ENCODE assay signal across 7 mouse cellular contexts in genomic region chr13:100730861-100731176, GRCm38 (mm10). TPM values are rescaled to one million over a fixed set of nuclear protein-coding genes. Genes with fewer than 3 reads are reported as not detected.
DNase-seq lines count a peak whose midpoint lies in the region; ATAC-seq lines count a peak whose summit lies in the region.

Gene Cdk7, minus strand, starts transcription at chr13:100730939.

- WGBS in intestine, embryonic 16.5 days: under 1% methylated on average over 19 of the region's 19 CpGs
- 1% methylated on average over 19 of the region's 19 CpGs for WGBS in midbrain, embryonic 11.5 days

- DNase-seq in adrenal gland, adult 2 months: peak; percentile 96
- DNase-seq in embryo, embryonic 11.5 days (ENCODE audit: low read depth, low spot score): peak; percentile 94
- peak; percentile 88 to 93 for DNase-seq in gastrocnemius, postnatal 4 days (ENCODE audit: low spot score in 2 of 2)
- DNase-seq in left cerebral cortex, postnatal 36 days (ENCODE audit: low spot score in 2 of 2): peak; percentile 93 to 95
- DNase-seq in midbrain, embryonic 11.5 days (ENCODE audit: low spot score, missing footprints): peak; percentile 100
- peak; percentile 91 for DNase-seq in skeletal muscle tissue, adult 2 months (ENCODE audit: low read depth, low spot score)

- H3K27ac ChIP-seq in intestine, embryonic 16.5 days (ENCODE audit: low read length): peak within 1 kb of the TSS; percentile 94
- H3K27ac ChIP-seq in midbrain, embryonic 11.5 days (ENCODE audit: low read depth, low read length): peak within 1 kb of the TSS; percentile 63

- H3K4me3 ChIP-seq in intestine, embryonic 16.5 days (ENCODE audit: low read length): peak within 1 kb of the TSS; percentile 76
- peak within 1 kb of the TSS; percentile 87 for H3K4me3 ChIP-seq in midbrain, embryonic 11.5 days (ENCODE audit: low read depth, low read length)

- intact Hi-C loops in left cerebral cortex, postnatal 36 days (cut with DNase I): loop anchor here (5.0 kb wide), 1 partner anchor 79 kb away; the partner anchor contains the start of genes Ak6, Rad17 and Taf9

- no peaks in the 10 kb centered on the region for H3K9me3 ChIP-seq in intestine, embryonic 16.5 days (ENCODE audit: control insufficient read depth, low read length)
- no peaks in the 10 kb centered on the region for H3K9me3 ChIP-seq in midbrain, embryonic 11.5 days (ENCODE audit: control insufficient read depth, low read length)

- no peaks in the 10 kb centered on the region for H3K27me3 ChIP-seq in intestine, embryonic 16.5 days (replicated peaks; ENCODE audit: control insufficient read depth, insufficient read depth, low read length)
- no peaks in the 10 kb centered on the region for H3K27me3 ChIP-seq in midbrain, embryonic 11.5 days (ENCODE audit: control insufficient read depth, insufficient read depth, low read length)

- H3K9ac ChIP-seq in intestine, embryonic 16.5 days (ENCODE audit: low read depth, low read length): peak within 1 kb of the TSS; percentile 86
- peak within 1 kb of the TSS; percentile 89 for H3K9ac ChIP-seq in midbrain, embryonic 11.5 days (ENCODE audit: low read length)

- H3K36me3 ChIP-seq in intestine, embryonic 16.5 days (ENCODE audit: control insufficient read depth, insufficient read depth, low read length): peaks cover 5% of the 10 kb centered on the region; the same call in 1 of the 2 replicates
- H3K36me3 ChIP-seq in midbrain, embryonic 11.5 days (ENCODE audit: control insufficient read depth, insufficient read depth, low read length): peaks cover 6% of the 10 kb centered on the region; the same call in 1 of the 2 replicates

- peaks cover 8% of the 10 kb centered on the region for H3K4me1 ChIP-seq in intestine, embryonic 16.5 days (ENCODE audit: control insufficient read depth, insufficient read depth, low read length)
- peaks cover 6% of the 10 kb centered on the region; the same call in 1 of the 2 replicates for H3K4me1 ChIP-seq in midbrain, embryonic 11.5 days (ENCODE audit: control insufficient read depth, insufficient read depth, low read length)

- peak within 1 kb of the TSS; percentile 64 for H3K4me2 ChIP-seq in intestine, embryonic 16.5 days (ENCODE audit: low read depth, low read length)
- peak within 1 kb of the TSS; percentile 59 for H3K4me2 ChIP-seq in midbrain, embryonic 11.5 days

- ATAC-seq in intestine, embryonic 16.5 days: peak; percentile 99
- ATAC-seq in midbrain, embryonic 11.5 days (ENCODE audit: low FRiP score): peak; percentile 99

RNA-seq across cellular contexts. Expression of gene Cdk7, which starts in this region (rescaled TPM):
- total RNA-seq in adrenal gland, adult 2 months (2021): 10 to 100 TPM; 36.8 to 38.8 TPM
- 9.3 and 9.6 TPM in 2 replicates for polyA plus RNA-seq in adrenal gland, adult 2 months (2012; rRNA removed)
- total RNA-seq in gastrocnemius, postnatal 4 days (2021): 10 to 100 TPM; 34.7 to 38.2 TPM
- polyA plus RNA-seq in intestine, embryonic 16.5 days (2015; fragmentation: Nextera tagmentation; extraction: Ambion mirVana): 71.5 and 78.7 TPM in 2 replicates
- total RNA-seq in left cerebral cortex, postnatal 36 days (2021): 10 to 100 TPM; 39.2 to 42.3 TPM
- 66.3 and 68.4 TPM in 2 replicates for polyA plus RNA-seq in midbrain, embryonic 11.5 days (2014; fragmentation: Nextera tagmentation; extraction: Ambion mirVana)

Comparison
In these comparisons a context has a peak if more than half of its experiments do, and no peak if none do; other contexts are left out.
1. Peak in every context shown above with its lines: DNase-seq, ATAC-seq, H3K4me3 ChIP-seq and H3K27ac ChIP-seq.